Mouse (Mus musculus): ENCODE data around the gene March9. TPM values are rescaled to one million over a fixed set of nuclear protein-coding genes. Genes with fewer than 3 reads are reported as not detected.
"Not testable (repeated sequence)": the region's sequence is repeated elsewhere in the genome, so short reads cannot be mapped to it uniquely, and the experiment has no call there.

Gene March9
- total RNA-seq, 2 experiments from 2014 or later = 6.3 to 6.8 TPM

GRCm38 (mm10) chr10:127063913-127064870 is 4.2 kb upstream of the March9 start:
- no peak for DNase-seq (ENCODE audit: low spot score in 2 of 2)

GRCm38 (mm10) chr10:127063239-127063872 is 3.4 kb upstream of the March9 start, which contains the start of gene Cdk4:
TSS of gene Cdk4 (plus strand) at chr10:127063534.
- peak; percentile 98 to 99 for DNase-seq (ENCODE audit: low spot score in 2 of 2)

- DNase-seq (ENCODE audit: low spot score in 2 of 2) = no peak
These were observed 2.5 kb upstream of the March9 start for GRCm38 (mm10) chr10:127062503-127062902.

GRCm38 (mm10) chr10:127062101-127062500 is 2.1 kb upstream of the March9 start:
- not testable (repeated sequence) for DNase-seq (ENCODE audit: low spot score in 2 of 2)

GRCm38 (mm10) chr10:127061513-127061912 is 1.5 kb upstream of the March9 start:
- no peak for DNase-seq (ENCODE audit: low spot score in 2 of 2)

GRCm38 (mm10) chr10:127061085-127061484 is 1.1 kb upstream of the March9 start:
- no peak for DNase-seq (ENCODE audit: low spot score in 2 of 2)

- peak in 1 of 2 experiments; percentile 34 for DNase-seq (ENCODE audit: low spot score in 2 of 2)
These were observed 613 bp downstream of the March9 start for GRCm38 (mm10) chr10:127059174-127059967.

- DNase-seq (ENCODE audit: low spot score in 2 of 2) = no peak
These were observed 1.3 kb downstream of the March9 start for GRCm38 (mm10) chr10:127058708-127059107.

GRCm38 (mm10) chr10:127058161-127058560 is 1.8 kb downstream of the March9 start:
- peak; percentile 77 to 79 for DNase-seq (ENCODE audit: low spot score in 2 of 2)

GRCm38 (mm10) chr10:127056490-127056889 is 3.5 kb downstream of the March9 start:
- DNase-seq (ENCODE audit: low spot score in 2 of 2) = no peak

GRCm38 (mm10) chr10:127055406-127055805 is 4.6 kb downstream of the March9 start:
- DNase-seq (ENCODE audit: low spot score in 2 of 2) = no peak

GRCm38 (mm10) chr10:127054646-127055045 is 5.3 kb downstream of the March9 start:
- no peak for DNase-seq (ENCODE audit: low spot score in 2 of 2)

- no peak for DNase-seq (ENCODE audit: low spot score in 2 of 2)
These were observed 9.9 kb downstream of the March9 start for GRCm38 (mm10) chr10:127050119-127050474.

- no peak for DNase-seq (ENCODE audit: low spot score in 2 of 2)
These were observed 10.4 kb downstream of the March9 start for GRCm38 (mm10) chr10:127049395-127050118.

GRCm38 (mm10) chr10:127048608-127049394 is 11.2 kb downstream of the March9 start:
- DNase-seq (ENCODE audit: low spot score in 2 of 2) = no peak

GRCm38 (mm10) chr10:127047954-127048353 is 12.0 kb downstream of the March9 start, which contains the start of gene Cyp27b1:
TSS of gene Cyp27b1 (plus strand) at chr10:127048250.
- DNase-seq (ENCODE audit: low spot score in 2 of 2) = no peak

GRCm38 (mm10) chr10:127043187-127043586 is 16.8 kb downstream of the March9 start:
- DNase-seq (ENCODE audit: low spot score in 2 of 2) = no peak

GRCm38 (mm10) chr10:127042468-127043115 is 17.4 kb downstream of the March9 start:
- DNase-seq (ENCODE audit: low spot score in 2 of 2) = no peak

GRCm38 (mm10) chr10:127041774-127042338 is 18.1 kb downstream of the March9 start:
- peak; percentile 87 to 91 for DNase-seq (ENCODE audit: low spot score in 2 of 2)

All from adrenal gland, adult 18-20 months (tissue).